Mouse (Mus musculus): ENCODE measurements around the gene Slc26a1.

Gene Slc26a1

DNA sequence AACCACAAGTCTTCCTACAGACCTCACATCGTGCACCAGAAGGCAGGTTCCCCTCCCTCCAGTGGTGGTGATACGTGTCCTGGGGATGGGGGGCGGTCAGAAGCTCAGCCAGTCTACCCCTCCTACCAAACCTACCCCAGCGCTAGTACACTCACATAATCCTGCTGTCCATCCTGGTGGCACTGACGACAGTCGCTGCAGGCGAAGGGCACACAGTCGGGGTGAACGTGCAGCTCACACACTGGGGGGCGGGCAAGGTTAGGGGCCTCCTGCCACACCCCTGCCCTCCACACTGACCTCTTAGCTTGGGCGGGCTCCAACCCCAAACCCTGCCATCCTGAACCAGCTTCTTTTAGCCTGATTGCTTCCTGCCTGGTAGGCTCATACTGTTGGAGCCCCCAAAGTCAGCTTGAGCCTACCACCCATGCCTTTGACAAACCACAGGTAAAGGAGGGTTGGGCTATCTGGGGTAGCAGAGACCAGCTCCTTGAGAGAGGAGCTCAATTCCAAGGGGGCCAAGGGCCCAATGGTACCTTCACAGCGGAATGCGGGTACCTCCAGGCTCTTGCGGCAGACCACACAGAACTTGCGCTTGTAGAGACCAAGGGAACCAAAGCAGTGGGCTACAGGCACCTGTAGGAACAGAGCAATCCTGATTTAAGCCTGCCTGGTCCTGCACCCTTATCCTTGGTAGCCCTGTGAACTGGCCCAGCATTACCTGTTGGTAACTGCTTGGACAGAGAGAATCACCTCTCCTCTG is 19.3 kb downstream of the Slc26a1 start:
- in situ Hi-C loops (cut with MboI, MseI) = loop anchor here (10.0 kb wide), 1 partner anchor 221 kb away; the partner anchor contains the start of gene Atp5k

DNA sequence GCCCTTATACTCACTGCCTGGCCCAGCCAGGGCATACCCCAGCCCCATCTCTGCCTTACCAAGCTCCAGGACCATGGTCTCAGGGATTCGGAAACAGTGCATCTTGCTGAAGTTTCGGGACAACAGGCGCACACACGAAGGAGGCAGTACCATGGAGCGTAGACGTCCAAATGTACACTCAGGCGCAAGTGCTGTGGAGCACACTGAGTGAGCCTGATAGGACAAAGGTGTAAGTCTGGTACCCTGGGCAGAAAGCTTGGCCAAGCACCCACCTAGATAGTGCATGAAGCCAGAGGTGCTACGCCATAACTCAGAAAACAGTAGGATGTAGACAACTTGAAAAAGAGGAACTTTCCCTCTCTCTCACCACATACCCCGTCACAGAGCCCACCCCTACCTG is 20.0 kb downstream of the Slc26a1 start:
- in situ Hi-C loops (cut with MboI, MseI) = loop anchor here (10.0 kb wide), 1 partner anchor 221 kb away; the partner anchor contains the start of gene Atp5k

DNA sequence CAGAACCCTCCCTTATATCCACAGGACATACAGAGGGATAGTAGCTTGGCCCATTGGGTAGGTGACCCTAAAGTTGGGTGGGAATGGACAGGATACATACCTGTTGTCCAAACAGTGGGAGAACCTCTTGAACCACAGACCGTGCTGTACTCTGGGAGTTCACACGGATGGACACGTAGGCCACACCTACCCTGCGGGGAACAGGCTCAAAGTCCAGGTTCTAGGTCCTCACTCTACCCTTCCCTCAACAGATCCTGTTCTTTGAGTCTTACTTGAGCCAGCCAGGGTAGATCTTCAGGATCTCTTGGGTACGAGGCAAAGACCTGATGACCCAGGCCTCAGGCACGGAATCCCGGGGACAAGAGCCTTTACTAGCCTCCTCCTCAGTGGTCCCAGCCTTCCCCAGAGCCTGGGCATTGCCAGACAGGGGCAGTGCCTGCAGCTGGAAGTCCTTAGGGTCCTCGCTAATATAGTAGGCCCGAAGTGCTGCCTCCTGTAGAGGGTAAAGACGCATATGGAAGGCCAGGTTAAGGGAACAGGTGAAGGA is 20.9 kb downstream of the Slc26a1 start:
- in situ Hi-C loops (cut with MboI, MseI) = loop anchor here (10.0 kb wide), 1 partner anchor 220 kb away; the partner anchor contains the start of gene Atp5k

DNA sequence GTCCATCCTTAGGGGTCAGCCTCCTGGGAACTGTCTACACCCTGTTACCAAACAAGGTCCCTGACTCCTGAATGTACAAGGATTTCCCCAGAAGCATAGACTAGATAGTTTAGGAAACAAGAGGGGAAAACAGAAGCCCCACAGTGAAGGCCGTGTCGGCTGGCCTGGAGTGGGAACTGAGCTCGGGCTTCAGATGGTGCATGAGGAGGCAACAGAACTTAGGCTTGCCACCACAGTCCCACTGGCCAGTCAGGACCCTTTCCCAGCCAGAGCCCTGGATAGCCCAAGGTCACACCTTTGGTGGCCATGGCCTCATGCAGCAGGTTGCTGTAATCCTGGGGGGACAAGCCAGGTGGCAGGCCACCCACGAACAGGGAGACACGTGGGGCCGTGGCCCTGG is 22.0 kb downstream of the Slc26a1 start:
- in situ Hi-C loops (cut with MboI, MseI) = loop anchor here (10.0 kb wide), 1 partner anchor 219 kb away; the partner anchor contains the start of gene Atp5k

DNA sequence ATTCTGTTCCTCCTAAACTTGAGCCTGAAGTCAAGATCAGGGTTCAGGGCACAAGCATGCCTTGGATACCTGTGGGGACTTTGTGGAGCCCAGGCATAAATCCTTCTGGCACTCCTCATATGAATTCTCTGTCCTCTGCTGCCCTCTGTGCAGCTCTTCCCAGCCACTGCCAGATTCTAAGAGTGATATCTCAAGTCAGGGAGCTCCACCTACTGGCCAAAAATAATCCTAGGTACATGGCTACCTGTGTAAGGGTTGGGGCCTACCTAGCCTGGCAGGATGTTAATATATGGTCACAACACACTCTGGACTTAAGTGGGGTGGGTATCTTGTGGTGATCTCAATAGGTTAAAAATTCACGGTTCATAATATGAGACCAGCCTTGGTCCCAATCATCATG is 23.5 kb downstream of the Slc26a1 start:
- in situ Hi-C loops (cut with MboI, MseI) = loop anchor here (10.0 kb wide), 1 partner anchor 217 kb away; the partner anchor contains the start of gene Atp5k

DNA sequence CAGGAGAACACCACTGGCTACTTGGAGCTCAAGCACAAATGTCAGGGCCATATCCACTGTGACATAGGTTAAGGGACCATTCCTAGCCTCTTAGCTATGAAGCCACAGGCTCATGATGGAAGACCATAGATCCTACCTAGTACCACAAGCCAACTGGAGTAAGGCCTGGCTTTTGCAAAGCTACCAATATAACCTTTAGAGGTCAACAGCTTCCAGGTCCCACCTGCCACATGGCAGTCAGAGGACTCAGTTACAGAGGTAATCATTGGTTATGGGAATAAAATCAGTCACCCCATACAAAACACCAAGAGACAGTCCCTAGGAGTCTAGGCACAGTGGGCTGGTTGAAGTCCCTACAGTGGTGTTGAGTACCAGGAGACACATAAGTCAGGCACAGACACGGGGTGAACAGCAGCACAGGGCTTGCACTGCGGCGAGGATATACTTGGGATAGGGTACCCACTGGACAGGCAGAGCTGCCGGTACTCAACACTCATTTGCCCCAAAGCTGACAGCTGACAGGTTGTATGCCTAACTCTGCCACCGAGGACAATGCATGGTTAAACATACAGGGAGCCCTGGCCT is 24.1 kb downstream of the Slc26a1 start:
- in situ Hi-C loops (cut with MboI, MseI) = loop anchor here (10.0 kb wide), 1 partner anchor 216 kb away; the partner anchor contains the start of gene Atp5k

DNA sequence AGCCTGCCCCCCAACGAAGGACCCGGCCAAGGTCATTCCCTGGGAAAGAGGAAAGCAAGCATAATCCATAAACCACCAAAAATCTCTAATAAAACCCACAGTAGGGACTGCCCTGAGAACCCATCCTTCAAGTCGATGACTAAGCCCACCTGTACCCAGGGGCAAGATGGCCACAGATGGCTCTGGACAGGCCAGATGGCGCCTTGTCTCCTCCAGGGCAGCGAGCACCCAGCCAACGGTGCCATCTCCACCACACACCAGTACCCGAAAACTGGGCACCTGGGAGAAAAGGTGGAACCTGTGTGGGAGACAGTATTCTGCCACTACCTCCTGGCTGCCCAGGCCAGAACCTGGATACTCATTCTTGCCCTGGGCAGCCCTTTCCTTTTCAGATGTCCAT is 25.0 kb downstream of the Slc26a1 start:
- in situ Hi-C loops (cut with MboI, MseI) = loop anchor here (10.0 kb wide), 1 partner anchor 216 kb away; the partner anchor contains the start of gene Atp5k

DNA sequence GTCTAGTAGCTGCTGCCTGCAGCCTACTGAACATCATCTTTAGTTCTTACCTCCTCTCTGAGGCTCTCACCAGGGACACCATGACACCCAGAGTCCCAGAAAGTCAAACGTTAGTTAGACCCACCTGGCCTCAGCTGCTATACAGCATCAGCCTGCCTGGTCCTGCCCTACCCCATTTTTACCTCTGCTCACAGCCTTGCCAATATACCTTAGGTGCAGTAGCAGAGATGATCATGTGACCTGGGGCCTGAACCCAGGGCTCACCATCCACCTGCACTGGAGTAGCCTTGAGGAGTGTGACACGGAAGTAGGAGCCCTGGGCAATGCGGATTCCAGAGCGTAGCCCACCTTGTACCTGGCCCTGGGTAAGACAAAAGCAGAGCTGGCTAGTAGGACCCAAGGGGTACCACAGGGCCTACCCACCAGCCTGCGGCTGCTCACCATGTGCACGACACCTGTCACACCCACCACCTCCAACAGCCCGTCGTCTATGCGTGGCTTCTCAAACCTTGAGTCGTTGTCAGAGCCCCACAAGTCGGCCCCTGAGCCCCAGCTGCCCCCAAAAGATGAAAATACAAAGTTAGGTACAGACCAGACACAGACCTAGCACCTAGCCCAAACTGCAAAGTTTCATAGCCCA is 26.3 kb downstream of the Slc26a1 start:
- in situ Hi-C loops (cut with MboI, MseI) = no loop called here

DNA sequence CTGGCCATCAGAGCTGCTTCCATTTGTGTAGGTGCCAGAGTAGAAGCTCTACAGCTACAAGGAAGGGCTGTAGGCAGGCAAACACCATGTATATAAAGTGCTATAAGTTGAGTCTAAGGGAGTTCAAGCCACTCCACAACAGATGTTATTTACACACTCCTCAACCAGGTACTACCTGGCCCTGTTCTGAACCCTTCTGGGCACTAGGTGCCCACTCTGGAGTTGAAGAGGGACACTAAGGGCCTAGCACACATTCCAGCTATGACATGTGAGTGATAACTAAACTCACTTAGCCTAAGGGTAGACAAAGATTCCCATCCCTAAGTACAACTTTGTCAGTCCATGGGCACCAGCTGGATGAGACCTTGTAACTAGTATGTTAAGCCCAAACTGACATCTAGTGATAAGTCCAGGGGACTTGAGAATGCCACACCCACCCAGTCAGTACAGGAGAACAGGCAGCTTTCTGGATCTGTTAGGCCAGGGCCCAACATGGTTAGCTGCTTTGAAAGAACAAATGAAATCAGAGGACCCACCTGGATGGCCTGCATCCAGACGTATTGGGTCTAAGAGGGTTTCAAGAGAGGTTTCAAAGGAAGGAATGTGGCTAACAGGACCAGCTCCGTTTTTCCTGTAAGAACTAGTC is 27.4 kb downstream of the Slc26a1 start:
- in situ Hi-C loops (cut with MboI, MseI) = no loop called here

DNA sequence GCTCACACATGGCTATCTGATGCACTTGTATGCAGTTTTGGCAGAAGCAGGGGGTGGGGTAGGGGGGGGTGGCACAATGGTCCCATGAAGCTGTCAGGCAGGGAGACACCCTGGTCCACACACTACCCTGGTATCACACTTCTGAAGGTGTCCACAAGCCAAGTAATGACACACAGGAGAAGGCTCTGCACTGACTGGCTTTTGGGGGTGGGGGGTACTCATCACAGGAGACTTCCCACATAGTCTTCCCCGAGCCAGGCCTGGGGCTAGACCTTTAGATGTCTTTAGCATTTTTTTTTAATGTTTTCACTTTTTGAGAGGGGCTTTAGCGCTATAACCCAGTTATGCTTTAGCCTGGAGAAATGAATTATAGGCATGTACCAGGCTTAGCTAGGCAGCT is 28.1 kb downstream of the Slc26a1 start:
- in situ Hi-C loops (cut with MboI, MseI) = no loop called here

DNA sequence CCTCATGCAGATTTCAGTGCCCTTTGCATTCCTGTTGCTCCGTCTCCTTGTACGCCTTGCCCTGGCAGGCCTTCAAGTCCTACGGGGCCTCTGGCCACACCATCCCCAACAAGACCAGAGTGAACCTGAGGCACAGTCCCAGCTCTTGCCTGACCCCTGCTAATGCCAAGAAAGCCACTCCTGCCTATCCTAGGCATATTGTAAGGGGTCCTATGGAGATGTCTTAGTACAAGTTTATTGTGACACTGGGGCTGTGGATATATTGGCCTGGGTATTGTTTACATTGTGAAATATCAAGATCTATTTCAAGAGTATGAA is 29.1 kb downstream of the Slc26a1 start:
- in situ Hi-C loops (cut with MboI, MseI) = no loop called here

DNA sequence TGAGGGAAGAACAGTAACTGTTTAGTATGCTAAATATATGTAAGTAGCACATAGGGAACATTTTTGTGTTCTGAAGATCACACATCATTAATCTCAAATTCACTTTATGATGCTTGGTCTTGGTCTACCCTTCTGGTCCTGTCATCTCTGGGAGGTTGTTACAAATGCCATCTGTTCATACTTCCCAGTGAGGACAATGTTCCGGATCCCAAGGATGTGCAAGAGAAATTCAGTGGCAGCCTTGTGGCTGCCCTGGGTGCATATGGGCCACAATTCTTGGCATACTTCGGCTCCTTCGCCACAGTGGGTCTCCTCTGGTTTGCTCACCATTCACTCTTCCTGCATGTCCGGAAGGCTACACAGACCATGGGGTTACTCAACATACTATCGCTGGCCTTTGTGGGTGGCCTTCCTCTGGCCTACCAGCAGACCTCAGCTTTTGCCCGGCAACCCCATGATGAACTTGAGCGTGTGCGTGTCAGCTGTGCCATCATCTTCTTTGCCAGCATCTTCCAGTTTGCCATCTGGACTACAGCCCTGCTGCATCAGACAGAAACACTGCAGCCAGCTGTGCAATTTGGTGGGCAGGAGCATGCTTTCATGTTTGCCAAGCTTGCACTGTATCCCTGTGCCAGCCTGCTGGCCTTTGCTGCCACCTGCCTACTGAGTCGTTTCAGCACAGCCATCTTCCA is 29.6 kb downstream of the Slc26a1 start:
- in situ Hi-C loops (cut with MboI, MseI) = no loop called here

DNA sequence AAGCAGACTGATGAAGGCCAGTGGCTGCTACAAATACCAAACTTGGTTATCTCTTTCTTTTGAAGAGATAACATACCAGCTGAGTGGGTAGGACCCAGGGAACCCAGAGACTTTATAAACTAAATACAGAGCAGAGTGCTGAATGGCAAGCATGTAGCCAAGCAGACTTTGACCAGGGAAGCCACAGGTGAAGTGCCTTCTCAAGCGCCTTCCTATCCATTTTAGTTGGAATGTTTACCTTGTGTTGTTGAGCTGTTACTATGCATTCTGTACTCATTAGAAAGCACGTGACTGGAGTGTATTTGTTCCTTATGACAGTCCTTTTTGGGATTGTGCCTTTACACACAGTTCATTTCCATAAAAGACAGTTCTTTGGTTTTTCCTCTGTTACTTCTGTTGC is 31.7 kb downstream of the Slc26a1 start:
- in situ Hi-C loops (cut with MboI, MseI) = no loop called here

DNA sequence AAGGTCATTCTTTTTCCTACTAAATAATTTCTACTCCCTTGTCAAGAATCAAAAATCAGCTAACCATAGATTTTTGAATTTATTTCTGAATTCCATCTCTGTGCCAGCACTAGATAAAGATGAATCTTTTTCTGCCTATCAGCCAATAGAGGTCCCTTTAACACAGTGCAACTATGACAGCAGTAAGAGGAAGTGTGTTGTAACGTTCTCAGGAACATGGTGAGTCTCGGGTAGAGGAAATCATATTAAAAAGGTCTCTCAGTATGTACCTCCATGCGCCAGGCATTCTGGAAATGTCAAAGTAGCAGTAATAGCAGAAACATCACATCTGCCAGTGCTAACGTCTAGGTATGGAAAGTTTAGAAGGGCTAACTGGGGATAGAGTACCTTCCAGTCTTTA is 39.2 kb downstream of the Slc26a1 start:
- in situ Hi-C loops (cut with MboI, MseI) = loop anchor here (10.0 kb wide), 1 partner anchor 851 kb away; no protein-coding TSS in a partner anchor

DNA sequence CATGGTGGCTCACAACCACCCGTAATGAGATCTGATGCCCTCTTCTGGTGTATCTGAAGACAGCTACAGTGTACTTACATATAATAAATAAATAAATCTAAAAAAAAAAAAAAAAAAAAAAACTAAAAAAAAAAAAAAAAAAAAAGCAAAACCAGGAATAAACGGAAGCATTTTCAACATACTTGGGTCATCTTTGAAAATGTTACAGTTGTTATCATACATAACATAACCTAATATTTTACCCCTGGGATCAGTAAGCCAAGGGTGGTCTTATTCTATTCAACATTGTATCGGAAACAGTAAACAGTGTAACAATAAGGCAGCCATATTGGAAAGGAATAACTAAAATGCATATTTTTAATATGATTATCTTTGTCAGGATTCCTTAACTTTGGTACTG is 41.3 kb downstream of the Slc26a1 start:
- in situ Hi-C loops (cut with MboI, MseI) = loop anchor here (10.0 kb wide), 1 partner anchor 849 kb away; no protein-coding TSS in a partner anchor

DNA sequence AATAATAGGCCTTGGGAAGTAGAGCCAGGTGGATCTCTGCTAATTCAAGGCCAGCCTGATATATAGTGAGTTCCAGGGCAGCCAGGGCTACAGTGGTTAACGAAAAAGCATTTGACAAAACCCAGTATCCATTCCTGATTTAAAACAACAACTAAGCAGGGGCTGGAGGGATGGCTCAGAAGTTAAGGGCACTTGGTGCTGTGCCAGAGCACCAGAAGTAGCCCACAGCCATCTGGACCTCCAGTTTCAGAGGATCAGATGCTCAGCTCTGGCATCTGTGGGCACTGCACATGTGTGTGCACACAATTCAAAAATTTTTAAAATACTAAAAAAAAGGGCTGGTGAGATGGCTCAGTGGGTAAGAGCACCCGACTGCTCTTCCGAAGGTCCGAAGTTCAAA is 41.7 kb downstream of the Slc26a1 start:
- in situ Hi-C loops (cut with MboI, MseI) = loop anchor here (10.0 kb wide), 1 partner anchor 849 kb away; no protein-coding TSS in a partner anchor

DNA sequence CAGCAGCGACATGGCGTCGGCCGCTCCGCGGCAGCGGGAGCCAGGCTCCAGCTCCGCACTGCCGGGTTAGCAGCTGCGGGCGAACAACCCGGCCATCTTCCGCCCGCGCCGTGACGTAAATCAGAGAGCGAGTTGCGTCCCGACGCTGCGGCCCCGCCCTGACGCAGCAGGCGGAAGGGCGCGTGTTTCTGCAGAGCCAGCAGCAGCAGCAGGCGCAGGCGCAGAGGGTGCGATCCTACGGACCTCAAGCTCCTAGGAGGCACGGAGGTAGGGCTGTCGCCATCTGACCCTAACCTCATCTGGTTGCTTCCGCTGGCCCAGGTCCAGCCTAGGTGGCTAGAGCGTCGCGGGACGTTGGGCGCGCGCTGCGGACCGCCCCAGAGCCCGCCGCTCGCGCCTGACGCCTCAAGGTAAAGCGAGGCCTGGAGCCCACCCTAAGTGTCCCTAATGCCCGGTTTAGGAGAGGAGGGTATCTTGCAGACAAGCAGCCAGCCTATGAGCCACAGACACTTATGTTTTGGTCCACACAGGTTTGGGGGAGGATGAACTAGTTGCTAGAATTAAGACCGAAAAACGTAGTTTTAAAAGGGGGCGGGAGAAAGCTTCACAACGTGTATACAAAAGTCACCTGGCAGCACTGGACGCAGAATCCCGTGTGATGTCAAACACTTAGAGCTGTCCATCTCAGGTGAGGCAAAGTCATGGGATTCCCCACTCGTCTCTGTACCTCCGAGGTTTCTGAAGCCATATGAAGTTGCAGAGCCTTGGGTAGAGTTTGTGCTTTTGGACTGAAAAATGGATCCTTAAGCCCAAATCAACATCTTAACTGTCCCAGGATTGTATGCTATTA is 45.5 kb downstream of the Slc26a1 start, which contains the start of the genes Gak and Tmem175:
Gene Gak, minus strand, starts transcription at position 122 of the 850 bp plus-strand sequence.
Gene Tmem175, plus strand, starts transcription at position 137 of the 850 bp plus-strand sequence.
- in situ Hi-C loops (cut with MboI, MseI) = loop anchor here (10.0 kb wide), 1 partner anchor 845 kb away; no protein-coding TSS in a partner anchor

DNA sequence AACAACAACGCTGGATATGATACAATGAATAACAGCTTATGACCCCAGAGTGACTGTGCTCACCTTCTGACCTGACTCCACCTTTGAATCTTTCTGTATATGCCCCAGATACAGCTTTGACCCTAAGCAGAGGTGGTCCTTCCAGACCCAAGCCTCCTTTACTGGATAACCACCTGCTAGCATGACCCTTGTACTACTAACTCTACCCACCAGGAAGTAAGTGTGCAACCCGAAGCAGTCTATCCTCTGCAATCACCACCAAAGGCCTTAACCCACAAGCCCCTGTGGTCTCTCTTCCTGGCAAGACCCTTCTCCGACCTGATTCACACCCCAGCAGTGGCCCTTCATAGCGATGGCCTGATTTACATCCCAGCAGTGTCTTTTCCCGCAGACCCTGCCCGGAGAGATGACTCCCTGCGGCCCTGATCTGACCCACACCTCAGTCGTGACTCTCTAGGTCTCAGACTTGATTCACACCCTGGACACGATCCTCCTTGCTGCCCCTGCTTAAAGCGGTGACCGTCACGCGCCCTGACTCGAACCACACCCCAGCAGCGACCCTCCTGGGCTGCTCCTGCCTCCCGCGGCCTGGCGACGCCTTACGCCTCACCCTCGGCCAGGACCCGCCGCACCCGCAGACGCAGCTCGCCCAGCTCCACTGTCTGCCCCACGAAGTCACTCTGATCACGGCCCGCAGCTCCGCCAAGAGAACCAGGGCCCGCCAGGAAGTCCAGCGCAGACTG is 46.3 kb downstream of the Slc26a1 start:
- in situ Hi-C loops (cut with MboI, MseI) = no loop called here

DNA sequence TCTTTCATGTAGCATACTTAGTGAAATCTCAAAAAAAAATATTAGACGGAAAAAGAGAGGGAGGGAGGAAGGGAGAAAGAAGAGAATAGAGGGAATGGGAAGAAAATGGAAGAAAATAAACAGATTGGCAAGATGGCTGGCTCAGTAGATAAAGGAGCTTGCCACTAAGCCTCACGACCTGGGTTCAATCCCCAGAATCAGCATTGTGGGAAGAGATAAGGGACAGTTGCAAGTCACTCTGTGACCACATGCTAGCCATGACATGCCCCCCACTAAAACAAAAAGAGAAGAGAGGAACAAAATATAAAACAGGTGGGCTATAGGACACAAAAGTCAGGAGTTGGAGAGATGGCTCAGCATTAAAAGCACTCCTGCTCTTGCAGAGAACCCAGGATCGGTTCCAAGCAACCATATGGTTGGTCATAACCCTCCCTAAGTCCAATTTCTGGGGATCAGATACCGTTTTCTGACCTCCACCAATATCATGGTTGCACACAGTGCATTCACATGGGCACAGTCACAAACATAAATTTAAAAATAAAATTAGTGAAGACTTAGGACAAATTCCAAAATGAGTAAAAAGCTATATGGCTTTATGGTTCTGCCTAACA is 49.2 kb downstream of the Slc26a1 start:
- in situ Hi-C loops (cut with MboI, MseI) = no loop called here

Measured in regulatory T cell (primary cell).